Mouse (Mus musculus) kidney, adult 9 months (tissue): ENCODE data around the gene Brd1.

Experiments used
- DNase-seq: peaks from one replicate; pipeline ENCODE4 v3.0.0; 2022

Gene Brd1

GRCm38 (mm10) chr15:88727204-88727603, 6.8 kb downstream of the Brd1 start:
- no peak for DNase-seq

- no peak for DNase-seq
Observed at GRCm38 (mm10) chr15:88725036-88725435, 9.0 kb downstream of the Brd1 start.

DNA sequence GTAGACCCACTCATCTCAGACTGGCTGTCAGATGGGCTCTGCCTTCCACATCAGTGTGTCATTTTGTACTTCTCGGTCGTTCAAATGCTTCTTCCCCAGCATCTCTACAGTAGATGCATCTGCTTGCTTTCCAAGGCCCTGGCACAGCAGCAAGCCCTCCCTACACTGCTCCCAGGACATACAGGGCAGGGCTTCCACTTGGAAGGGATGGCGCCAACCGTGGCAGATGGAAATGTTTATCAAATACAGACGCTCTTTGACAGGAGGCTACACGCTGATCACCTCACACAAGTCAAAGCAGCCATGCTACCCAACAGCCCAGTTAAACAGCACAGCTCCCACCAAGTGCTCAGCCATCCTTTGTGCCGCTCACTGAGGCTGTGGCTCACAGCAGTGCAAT, 9.7 kb downstream of the Brd1 start:
- no peak for DNase-seq

- no peak for DNase-seq
Observed at GRCm38 (mm10) chr15:88723205-88723604, 10.8 kb downstream of the Brd1 start.

DNA sequence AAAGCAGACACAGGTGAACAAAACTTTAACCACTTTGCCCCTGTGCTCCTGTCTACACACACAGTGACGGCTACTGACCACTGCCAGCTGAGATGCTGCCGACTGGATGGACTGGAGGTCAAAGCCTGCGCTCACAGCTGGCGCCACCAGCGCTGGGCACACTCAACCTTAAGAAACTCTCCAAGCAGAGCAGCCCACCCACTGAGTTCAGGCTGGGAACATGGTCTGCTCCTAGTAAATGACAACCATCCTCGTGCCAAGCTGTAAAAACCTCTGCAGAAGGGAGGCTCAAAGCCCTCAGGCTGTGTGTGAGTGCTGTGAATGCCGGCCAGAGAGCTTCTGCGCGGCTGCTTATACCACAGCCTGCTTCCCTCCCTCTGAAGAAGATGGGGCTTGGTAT, 16.8 kb downstream of the Brd1 start:
- no peak for DNase-seq

- peak; percentile 52 for DNase-seq
Observed at GRCm38 (mm10) chr15:88716350-88716749, 17.7 kb downstream of the Brd1 start.

DNA sequence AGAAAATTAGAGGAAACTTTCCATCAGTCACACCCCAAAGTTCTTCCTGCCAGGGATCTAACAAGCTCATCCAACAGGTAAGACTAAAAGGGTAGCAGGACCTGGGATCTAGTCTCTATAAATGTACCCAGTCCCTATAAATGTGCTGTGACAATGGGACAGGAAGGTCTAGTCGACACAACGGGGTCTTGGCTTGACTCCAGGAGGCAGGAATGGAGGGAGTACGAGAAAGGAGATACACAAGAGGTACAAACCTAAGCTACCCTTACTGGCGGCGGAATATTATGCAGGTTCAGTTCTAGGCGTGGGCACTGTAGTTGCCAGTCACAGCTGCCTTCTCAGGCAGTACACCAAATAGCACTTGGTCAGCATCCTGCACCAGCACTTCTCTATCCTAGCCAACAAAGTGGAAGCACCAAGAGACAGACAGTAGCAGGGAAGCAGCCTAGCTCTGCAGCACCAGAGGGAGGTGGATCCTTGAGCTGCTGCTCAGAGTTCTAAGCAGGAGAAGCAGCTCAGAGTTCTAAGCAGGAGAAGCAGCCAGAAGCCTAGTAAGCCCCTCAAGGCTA, 19.9 kb downstream of the Brd1 start:
- no peak for DNase-seq

DNA sequence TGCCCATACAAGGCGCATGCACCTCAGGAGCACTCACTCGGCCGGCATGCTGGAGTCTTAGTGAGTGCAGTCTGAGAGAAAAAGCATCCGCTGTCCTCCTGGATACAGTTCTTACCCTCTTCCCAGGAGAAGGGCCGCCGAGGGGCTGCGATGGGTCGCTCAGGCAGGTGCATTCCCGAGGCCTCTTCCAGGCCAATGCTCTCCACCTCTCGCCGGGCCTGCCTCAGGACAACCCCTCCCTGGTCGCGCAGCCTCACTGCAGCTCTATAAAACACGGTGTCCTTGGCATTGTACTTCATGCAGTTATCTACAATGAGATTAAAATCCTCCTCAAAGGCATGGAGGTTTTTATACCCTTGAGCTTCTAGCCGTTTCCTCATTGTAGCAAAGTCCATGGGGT, 21.5 kb downstream of the Brd1 start:
- no peak for DNase-seq

- DNase-seq = no peak
Observed at GRCm38 (mm10) chr15:88709878-88710277, 24.2 kb downstream of the Brd1 start.

DNA sequence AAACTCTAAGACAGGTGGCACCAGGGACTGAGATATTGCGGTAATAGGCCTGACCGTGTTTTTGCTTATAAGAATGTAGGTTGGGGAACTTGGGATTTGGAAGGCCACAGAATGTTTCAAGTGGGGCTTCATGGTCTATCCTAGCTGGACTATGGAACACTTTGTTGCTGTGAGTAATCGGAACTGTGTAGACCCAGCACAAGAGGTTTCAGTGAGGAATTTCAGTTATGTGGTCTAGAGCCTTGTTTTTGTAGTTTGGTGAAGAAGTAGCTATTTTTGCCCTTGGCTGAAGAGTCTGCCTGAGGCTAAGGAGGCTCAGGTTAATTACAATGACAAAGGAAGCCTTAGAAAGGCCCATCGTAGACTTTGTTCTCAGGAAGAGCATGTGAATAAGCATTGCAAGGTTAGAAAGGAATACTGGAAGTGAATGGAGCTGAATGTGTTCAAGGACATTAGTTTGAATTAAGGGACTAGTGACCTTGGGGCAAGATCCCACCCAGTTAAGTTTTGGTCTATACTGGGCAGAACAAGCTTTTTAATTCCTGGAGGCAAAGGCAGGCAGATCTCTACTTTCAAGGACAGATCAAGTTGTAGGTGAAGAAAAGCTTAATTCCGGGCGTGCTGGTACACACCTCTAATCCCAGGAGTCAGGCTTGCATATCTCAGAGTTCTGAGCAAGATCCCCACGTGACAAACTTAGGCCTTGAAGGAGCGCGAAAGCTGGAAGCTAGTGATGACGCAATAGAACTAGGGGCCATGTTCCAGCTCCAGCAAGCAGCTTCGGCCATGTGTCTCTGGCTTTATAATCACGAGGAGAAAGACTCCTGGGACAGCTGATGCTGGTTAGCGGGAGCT, 25.1 kb downstream of the Brd1 start:
- no peak for DNase-seq

DNA sequence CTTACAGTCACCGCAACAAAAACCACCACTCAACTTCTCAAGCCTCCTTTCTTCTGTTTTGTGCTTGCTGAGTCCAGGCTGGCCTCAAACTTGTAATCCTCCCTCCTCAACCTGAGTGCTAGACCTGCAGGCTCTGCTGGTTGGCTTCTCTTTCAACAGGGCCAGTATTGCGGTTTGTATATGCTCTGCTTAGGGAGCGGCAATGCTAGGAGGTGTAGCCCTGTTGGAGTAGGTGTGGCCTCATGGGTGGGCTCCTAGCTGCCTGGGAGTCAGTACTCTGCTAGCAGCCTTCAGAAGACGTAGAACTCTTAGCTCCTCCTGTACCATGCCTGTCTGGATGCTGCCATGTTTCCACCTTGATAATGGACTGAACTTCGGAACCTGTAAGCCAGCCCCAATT, 25.8 kb downstream of the Brd1 start:
- DNase-seq = no peak

GRCm38 (mm10) chr15:88706987-88707386, 27.0 kb downstream of the Brd1 start:
- peak; percentile 31 for DNase-seq

GRCm38 (mm10) chr15:88706320-88706719, 27.7 kb downstream of the Brd1 start:
- DNase-seq = no peak

- DNase-seq = peak; percentile 76
Observed at GRCm38 (mm10) chr15:88704284-88704683, 29.7 kb downstream of the Brd1 start.

DNA sequence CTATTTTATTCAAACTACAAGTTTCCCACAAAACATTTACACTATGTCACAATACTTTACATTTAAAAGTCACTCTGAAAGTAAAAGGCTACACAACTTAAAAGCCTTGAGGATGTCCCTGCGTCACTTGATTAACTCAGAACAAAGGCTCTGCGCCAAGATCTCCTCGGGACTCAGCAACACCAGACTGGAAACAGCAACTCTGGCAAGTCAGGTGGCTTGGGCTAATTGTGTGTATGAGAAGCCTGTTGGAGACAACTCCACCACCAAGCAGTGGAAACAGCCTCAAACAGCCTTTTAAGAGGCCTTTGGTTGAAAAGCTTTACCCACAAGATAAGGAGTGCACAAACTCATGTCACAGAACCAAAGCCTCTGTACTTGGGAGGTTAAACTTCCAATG, 31.5 kb downstream of the Brd1 start:
- DNase-seq = peak; percentile 41

GRCm38 (mm10) chr15:88700759-88701158, 33.3 kb downstream of the Brd1 start:
- no peak for DNase-seq

DNA sequence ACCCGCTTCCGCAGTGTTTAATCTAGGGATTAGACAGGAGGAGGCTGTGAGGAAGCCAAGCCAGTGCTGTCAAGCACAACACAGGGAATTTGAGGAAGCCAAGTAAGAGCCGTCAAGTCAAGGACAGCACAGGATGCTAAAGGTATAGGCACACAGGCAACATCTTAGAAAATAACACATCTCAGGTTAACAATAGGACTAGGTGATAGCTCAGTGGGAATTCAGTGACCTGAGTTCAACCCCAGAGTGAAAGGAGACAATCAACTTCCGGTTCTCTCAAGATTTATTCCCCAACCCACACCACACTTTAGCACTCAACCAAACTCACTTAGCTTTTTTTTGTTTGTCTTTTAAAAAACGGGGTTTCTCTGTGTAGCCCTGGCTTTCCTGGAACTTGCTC, 34.5 kb downstream of the Brd1 start:
- DNase-seq = no peak

DNA sequence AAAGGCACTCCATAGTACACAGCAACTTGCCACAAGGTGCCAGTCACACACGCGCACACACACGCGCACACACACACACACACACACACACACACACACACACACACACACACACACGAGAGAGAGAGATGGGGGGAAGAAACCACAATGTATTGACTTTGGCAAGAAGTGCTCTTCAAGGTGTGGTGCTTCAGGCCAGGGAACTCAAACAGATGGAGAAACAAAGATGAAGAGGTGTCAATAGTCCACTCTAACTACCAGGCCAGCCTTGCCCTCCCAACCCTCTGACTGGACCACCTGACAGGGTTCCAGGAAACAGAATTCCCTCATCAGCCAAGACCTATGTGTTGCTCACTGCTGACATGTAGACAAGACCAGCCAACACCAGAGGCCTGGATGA, 36.4 kb downstream of the Brd1 start:
- DNase-seq = no peak

DNA sequence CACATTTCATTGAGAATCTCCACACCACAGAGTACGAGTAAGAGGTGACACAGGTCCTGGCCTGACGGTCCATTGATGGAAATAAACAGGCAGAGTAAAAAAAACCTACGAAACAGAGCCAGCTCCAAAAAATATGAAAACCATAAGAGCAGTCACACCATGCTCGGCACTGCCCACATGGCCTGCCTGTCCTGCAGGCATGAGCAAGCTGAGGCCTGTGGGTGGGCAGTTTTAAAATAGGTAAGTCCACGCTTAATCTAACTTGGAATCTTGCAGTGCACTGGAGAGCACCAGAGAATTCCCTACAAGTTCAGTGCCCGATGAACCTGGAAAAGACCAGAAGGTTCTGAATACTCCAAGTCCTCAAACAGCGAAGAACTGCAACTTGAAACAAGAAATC, 38.0 kb downstream of the Brd1 start:
- DNase-seq = no peak

DNA sequence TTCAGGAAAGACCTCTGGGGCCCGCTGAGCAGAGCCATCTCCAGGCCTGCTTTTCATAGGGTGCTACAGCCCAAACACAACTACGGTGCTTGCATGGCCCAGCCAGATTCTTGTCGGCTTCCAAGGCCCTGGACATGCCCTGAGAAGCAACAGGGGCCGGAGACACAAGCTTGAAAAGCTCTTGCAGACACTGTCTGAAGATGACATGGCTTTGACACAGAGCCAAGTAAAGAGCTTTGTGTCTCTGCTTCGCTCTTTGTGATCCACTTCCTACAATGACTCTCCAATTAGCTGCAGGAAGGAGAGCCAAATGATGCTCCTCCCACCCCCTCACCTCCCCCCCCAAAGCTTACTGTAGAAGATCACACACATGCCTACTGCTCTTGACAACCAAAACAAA, 40.0 kb downstream of the Brd1 start:
- peak; percentile 50 for DNase-seq

GRCm38 (mm10) chr15:88692720-88693119, 41.3 kb downstream of the Brd1 start:
- no peak for DNase-seq

GRCm38 (mm10) chr15:88691129-88691528, 42.9 kb downstream of the Brd1 start:
- DNase-seq = no peak

GRCm38 (mm10) chr15:88688120-88688519, 45.9 kb downstream of the Brd1 start:
- DNase-seq = no peak

DNA sequence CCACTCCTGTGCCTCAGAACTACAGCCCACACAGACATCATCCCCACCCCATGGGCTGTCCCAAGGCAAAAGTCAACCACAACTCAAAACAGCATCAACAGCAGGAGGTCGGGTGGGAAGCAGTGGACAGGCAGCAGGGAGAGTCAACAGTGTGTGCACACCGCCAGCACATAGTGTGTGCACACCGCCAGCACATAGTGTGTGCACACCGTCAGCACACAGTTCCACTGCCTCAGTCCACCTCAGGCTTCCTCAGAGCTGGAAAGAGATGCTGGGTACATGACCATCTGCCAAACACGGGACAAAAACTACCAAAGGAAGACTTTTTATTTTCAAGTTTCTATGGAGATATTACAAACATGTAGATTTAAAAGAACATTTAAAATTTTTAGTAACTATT, 47.3 kb downstream of the Brd1 start:
- DNase-seq = no peak

DNA sequence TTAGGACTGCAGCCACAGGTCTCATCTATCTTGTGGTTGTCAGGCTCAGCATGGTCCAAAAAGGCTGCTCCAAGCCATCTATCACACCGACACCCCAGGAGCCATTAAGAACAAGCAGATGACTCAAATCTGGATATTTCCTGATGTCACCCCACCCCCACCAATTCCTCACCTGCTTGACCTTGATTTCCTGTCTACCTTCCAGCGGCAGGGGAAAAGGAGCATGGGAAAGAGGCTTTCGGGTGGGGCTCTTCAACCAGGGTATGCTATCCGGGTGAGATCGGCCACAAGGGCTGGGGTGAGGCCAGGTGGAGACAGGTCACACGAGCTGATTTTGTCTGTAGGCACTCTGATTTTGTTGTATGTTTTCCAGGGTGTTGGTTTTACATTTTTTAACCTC, 50.0 kb downstream of the Brd1 start:
- DNase-seq = no peak
